Mouse (Mus musculus) ovary, postnatal 10 days (tissue): ENCODE measurements at regions not wholly inside any gene's neighbourhood (a gene's known extent, or its start where the extent isn't known, plus 50 kb on each side); places are given as distances from the start of the nearest gene placed in this dataset.

Experiments used
- DNase-seq: peaks from one replicate; pipeline ENCODE4 v3.0.0; 2022; ENCODE audit warnings: low spot score

DNA sequence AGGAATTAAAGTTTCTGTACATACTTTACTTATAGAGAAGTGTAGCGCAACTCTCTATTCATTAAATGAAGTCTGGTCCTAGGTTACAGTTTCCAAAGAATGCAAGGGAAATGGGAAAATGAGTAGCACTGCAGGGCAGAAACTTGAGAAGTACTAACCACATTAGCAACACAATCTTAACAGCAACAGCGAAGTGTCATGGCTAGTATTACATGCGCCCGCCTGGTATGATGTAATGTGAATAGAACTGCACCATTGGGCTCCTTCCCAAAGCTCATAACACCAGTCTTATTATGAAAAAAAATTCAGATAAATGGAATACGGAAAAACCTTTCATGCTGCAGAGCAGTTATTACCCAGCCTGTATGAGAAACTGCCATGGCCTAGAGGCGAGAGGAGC, 201.8 kb upstream of the Gm11042 start:
- DNase-seq = no peak

DNA sequence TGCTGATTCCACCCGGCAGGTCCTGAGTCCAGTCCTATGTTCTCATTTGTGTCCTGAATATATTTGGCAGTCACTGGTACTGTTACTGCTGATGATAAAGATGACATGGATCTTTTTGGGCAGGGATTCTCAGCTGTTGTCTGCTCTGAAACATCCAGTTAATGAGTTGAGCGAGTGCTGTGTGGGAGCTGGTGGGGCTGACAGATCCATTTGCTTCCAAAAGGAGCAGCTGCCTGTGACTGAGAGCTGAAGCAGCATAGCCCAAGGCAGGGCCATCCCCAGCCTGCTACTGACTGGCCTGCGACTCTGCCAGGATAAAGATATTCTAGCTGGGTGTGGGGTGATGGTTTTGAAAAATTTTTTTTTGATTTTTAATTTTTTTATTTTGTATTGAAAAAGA, 200.3 kb upstream of the Gm11042 start:
- DNase-seq = no peak

DNA sequence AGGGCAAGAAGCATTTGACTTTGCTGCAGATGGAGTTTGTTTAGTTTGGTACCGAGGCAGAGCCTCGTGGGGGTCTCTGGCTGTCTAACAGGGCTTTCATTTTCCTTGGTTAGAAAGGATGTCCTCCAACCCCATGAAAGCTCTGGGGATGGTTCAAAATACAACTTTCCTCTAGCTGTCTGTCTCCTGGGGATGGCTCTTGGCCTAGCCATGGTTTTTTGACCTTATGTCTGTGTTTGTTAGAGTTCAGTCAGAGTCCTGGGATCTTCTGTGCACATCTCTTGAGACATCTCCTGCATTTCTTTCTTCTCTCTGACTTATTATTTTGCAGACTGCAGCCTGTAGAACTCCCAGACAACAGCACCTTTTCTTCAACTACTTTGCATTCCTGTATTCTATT, 186.6 kb upstream of the Gm11042 start:
- no peak for DNase-seq

- DNase-seq = no peak
Observed at GRCm38 (mm10) chr12:74477619-74478018, 161.4 kb upstream of the Gm11042 start.

- DNase-seq = no peak
Observed at GRCm38 (mm10) chr12:74474741-74475140, 158.5 kb upstream of the Gm11042 start.

- no peak for DNase-seq
Observed at GRCm38 (mm10) chr12:74458521-74458920, 142.3 kb upstream of the Gm11042 start.

GRCm38 (mm10) chr12:74452375-74453090, 136.3 kb upstream of the Gm11042 start:
- no peak for DNase-seq

DNA sequence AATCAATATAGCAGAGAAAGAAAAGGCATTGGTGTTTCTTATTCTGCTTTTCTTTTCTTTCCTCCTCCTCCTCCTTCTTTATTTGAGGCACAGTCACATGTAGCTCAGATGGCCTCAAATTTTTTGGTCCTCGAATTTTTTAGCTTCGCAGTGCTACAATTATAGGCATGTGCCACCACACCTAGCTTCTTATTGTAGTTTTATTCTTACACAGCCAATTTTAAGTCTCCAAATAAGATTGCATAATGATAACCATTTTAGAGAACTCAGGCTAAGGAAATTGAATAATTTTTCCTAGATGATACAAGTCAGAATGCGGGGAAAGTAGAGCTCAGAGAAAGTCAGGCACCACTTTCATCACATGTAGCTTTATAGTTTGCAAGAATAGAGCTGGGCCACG, 132.1 kb upstream of the Gm11042 start:
- no peak for DNase-seq

- DNase-seq = no peak
Observed at GRCm38 (mm10) chr12:74434874-74435273, 118.7 kb upstream of the Gm11042 start.

- DNase-seq = no peak
Observed at GRCm38 (mm10) chr12:74414738-74415137, 98.5 kb upstream of the Gm11042 start.

DNA sequence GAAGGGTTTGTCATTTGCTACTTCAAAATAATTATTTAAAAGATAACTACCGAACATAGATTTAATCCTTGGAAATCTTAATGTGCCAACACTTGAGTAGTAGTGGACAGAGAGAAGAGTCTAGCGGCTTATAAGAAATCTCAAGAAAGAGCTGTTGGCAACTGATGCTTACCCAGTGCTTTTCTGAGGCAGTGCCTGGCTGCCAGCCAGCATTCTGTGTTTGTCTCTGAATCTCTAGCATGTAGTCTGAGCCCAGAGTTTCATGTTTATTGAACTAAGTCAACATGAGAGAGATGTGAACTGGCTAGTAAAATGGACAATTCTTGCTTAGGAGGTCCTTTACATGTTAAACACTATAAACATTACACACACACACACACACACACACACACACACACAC, 94.3 kb upstream of the Gm11042 start:
- DNase-seq = no peak

DNA sequence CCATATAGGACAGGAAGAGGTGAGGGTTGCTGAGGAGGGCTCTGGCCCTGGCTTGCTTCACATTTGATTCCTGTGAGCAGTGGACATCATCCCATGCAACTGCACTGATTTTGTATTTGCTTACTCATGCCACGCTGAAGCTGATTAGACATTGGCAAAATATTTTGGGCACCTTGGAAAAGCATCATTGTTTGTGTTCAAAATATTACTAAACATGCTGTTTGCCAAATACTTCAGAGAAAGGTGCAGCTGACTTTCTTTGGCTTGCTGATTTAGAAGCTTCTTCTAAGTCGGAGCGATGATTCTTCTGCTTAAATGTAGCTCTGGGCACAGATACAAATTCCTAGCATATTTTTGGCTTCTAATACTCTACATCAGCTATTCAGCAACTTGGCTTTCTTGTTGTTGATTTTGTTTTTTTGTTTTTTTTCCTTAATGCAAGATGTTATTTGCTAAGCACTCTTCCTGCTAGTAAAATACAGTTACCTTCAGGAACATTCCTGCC, 91.4 kb upstream of the Gm11042 start:
- DNase-seq = no peak

GRCm38 (mm10) chr12:74389811-74390210, 73.6 kb upstream of the Gm11042 start:
- no peak for DNase-seq
